Mouse (Mus musculus) gonadal fat pad, adult 2 months (tissue): ENCODE data around the gene Fam177a. TPM values are rescaled to one million over a fixed set of nuclear protein-coding genes. Genes with fewer than 3 reads are reported as not detected.
A peak's percentile ranks its signal among the peaks of the same experiment; 100 is the strongest.
"Not testable (repeated sequence)": the region's sequence is repeated elsewhere in the genome, so short reads cannot be mapped to it uniquely, and the experiment has no call there.

Experiments
- DNase-seq: peaks from one replicate; pipeline ENCODE4 v3.0.0-alpha.2; 2012; ENCODE audit warnings: low read depth
- polyA plus RNA-seq: library from polyadenylated mRNA; depleted of rRNA; stranded (reverse); fragments of >200 nt; gene quantifications from 2 replicates; pipeline ENCODE4 v1.2.3, GENCODE M21; 2012; rRNA removed

The Fam177a gene
- polyA plus RNA-seq = 7.7 and 8.6 TPM in 2 replicates

DNA sequence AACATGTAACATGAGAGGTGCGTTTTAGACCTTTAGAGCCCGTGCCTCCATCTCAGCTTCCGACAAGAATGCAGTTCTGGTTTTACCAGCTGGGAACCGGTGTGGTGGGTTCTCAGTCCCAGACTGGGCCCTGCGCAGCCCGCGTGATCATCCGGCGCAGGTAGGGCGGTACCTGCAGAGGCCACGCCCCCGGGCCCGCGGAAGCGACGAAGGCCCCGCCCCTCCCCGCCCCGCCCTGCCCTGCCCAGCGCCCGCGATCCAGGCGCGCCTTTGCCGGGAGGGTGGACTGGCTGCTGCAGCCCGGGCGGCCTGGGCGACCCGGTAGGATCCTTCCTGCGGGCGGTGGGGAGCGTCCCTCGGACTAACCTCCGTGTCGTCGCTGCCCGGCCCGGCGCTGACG, at the start of gene Fam177a:
Gene Fam177a, plus strand, starts transcription at position 228 of the 400 bp plus-strand sequence.
- not testable (repeated sequence) for DNase-seq

DNA sequence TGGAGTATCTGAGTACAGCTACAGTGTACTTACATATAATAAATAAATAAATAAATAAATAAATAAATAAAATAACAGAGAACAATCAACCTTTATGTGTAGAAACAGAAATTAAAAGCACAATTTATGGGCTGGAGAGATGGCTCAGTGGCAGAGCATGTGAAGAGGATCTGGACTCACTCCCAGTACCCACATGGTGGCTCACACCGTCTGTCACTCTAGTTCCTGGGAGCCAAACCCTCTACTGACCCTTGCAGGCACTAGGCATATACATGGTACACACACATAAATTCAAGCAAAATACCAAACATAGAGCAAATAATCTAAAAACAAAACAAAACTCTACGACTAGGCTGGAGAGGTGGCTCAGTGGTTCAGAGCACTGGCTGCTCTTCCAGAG, 49.0 kb upstream of the Fam177a start:
- DNase-seq = no peak

DNA sequence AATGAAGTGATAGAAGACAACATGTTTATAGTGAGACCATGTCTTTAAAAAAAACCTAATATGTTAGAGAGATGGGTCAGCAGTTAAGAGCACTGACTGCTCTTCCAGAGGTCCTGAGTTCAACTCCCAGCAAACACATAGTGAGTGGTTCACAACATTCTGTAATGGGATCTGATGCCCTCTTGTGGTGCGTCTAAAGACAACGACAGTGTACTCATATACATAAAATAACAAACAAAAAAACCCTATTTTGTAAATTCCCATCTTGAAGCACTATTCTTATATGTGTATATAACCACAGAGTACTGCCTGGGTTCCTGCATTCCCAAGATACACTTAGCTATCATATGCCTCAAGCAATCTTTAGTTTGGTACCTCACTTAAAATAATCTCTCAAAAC, 45.6 kb upstream of the Fam177a start:
- DNase-seq = not testable (repeated sequence)

DNA sequence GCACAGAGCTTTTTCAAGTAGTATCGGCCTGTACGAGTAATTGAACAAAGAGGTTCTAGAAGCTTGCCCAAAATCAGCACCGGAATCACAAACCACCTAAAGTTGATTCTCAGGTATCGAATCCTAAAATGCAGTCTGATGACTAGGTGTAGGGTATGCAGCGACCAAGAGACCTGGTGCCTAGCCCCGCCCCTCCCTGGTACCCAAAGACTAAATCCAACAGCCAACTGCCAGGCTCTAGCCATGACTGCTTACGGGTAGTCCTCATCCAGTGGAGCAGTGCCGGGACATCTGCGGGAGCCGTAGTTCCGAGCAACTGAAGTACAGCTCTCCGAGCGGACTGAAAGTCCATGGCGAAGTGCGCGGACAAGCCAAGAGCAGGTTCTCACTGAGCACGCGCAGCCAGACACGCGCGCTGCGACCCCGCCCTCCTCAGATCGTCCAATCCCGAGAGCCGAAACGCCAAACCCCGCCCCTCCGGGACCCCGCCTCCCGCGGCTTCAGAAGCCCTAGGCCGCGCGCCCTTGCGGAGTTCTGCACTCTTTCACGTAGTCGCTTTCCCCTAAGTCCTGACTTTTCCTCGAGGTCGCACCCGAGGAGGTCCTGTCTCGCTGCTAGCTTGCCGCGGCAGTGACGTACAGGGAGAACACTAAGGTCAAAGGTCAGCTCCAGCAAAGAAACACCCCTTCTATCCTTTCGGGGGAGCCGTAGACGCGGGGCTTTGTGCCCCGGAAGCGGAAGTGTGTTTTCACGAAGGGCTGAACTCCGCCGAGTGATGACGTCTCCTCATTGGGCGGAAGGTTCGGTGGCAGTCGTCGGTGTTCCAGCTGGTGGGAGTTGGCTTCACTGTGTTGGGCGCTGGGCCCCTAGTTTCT, 44.3 kb upstream of the Fam177a start, which contains the start of the genes 2700097O09Rik and Srp54a:
Gene 2700097O09Rik, minus strand, starts transcription at position 385 of the 875 bp plus-strand sequence.
Gene Srp54a, plus strand, starts transcription at position 537 of the 875 bp plus-strand sequence.
- peak; percentile 55 for DNase-seq

DNA sequence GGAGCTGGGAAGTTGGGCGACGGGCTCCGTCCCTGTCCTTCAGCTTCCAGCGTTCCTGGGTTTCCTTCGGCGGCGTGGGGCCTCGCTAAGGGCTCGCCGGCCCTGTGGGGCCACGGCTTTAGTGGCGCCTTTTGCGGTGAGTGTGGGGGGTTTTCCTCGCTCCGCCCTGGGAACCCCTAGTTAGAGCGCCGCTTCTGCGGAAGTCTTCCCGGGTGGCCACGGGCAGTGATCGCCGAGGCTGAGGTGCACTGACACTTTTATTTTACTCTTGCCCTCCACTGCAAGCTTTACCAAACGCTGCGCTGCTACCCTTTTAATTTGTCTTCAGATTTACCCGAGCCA, 43.7 kb upstream of the Fam177a start:
- not testable (repeated sequence) for DNase-seq

DNA sequence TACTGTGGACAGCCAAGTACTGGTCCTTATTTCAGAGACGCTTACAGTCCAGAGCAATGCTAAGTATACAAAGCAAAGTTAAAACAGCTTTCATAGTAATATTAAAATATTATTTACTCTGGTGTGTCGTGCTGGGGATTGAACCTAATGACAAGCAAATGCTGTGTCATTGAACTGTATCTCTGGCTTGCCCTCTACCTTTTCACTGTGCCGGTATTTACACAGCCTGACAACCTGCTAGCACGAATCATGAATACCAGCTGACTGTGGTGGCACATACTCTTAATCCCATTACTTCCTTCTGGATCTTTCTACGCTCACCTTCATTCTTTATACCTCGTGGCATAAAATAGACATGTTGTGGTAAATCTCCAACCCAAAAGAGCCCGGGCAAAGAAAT, 32.1 kb upstream of the Fam177a start:
- DNase-seq = not testable (repeated sequence)

DNA sequence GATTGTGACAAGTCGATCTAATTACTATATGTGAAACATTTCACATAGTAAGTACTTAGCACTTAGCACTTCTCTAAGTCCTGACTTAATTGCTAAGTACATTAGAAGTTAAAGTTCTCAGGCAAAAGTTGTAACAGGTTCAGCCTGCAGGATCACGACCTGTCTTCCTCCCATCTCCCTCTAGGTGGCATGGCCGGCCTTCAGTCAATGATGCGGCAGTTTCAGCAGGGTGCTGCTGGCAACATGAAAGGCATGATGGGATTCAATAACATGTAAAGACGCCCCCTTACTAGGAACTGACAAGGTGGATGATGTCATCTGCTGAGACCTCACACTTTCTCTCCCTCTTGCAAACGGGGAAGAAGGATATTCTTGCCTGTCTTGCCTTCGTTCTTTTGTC, 11.7 kb upstream of the Fam177a start:
- DNase-seq = not testable (repeated sequence)

DNA sequence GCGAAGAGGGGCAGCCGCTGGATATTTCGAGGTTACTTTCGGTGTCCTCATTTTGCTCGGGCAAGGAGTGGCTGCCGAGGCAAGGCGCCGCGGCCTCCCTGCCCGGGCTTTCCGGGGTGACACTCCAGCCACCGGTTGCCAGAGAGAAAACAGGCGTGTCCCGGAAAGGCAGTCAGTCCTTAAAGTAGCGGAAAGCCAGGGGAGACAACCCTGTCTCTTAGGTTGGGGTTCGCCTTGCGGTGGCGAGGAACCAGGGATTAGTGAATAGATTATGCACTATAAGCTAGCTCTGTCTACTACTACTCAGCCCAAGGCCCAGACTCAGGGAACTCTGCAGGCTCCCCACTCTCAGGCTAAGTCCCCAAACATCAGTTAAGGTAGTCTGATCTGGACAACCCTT, 462 bp downstream of the Fam177a start:
- DNase-seq = not testable (repeated sequence)

DNA sequence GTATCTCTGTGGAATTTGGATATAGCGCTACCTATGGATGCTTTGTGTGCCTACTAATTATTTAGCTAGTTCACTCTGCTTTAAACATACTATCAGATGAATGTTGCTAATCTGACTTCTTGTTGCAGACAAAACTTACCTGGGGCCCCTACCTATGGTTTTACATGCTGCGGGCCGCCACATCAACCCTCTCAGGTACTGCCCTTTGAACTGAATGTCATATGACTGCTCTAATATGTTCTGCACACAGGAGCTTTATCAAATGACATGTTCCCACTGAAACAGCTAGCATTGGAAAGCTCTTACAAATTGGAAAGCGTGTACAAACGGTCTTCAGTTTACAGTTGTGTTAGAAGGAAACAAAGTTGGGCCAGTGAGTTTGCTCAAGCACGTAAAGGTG, 11.3 kb downstream of the Fam177a start:
- not testable (repeated sequence) for DNase-seq

DNA sequence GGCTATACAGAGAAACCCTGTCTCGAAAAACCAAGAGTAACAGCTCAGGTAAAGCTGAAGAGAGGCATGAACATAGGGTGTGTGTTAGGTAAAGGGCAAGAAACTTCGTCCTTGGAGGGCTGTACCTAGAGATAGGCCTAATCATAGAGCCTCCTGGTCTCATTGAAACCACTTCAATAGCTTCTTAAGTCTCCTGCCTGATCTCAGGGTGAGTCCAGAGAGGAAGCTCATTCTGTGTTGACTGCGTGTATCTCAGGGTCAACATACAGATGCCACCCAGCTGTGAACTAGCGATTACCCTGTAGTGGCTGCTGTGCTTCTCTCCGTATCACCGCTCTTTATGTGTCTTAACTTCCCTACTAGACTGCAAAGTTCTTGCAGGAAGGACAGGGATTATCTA, 13.6 kb downstream of the Fam177a start:
- not testable (repeated sequence) for DNase-seq

DNA sequence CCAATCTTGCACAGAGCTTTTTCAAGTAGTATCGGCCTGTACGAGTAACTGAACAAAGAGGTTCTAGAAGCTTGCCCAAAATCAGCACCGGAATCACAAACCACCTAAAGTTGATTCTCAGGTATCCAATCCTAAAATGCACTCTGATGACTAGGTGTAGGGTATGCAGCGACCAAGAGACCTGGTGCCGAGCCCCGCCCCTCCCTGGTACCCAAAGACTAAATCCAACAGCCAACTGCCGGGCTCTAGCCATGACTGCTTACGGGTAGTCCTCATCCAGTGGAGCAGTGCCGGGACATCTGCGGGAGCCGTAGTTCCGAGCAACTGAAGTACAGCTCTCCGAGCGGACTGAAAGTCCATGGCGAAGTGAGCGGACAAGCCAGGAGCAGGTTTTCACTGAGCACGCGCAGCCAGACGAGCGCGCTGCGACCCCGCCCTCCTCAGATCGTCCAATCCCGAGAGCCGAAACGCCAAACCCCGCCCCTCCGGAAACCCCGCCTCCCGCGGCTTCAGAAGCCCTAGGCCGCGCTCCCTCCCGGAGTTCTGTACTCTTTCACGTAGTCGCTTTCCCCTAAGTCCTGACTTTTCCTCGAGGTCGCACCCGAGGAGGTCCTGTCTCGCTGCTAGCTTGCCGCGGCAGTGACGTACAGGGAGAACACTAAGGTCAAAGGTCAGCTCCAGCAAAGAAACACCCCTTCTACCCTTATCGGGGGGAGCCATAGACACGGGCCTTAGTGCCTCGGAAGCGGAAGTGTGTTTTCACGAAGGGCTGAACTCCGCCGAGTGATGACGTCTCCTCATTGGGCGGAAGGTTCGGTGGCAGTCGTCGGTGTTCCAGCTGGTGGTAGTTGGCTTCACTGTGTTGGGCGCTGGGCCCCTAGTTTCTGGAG, 30.5 kb downstream of the Fam177a start, which contains the start of gene Srp54b:
Gene Srp54b, plus strand, starts transcription at position 546 of the 890 bp plus-strand sequence.
- not testable (repeated sequence) for DNase-seq

DNA sequence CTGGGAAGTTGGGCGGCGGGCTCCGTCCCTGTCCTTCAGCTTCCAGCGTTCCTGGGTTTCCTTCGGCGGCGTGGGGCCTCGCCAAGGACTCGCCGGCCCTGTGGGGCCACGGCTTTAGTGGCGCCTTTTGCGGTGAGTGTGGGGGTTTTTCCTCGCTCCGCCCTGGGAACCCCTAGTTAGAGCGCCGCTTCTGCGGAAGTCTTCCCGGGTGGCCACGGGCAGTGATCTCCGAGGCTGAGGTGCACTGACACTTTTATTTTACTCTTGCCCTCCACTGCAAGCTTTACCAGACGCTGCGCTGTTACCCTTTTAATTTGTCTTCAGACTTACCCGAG, 31.1 kb downstream of the Fam177a start:
- DNase-seq = not testable (repeated sequence)

DNA sequence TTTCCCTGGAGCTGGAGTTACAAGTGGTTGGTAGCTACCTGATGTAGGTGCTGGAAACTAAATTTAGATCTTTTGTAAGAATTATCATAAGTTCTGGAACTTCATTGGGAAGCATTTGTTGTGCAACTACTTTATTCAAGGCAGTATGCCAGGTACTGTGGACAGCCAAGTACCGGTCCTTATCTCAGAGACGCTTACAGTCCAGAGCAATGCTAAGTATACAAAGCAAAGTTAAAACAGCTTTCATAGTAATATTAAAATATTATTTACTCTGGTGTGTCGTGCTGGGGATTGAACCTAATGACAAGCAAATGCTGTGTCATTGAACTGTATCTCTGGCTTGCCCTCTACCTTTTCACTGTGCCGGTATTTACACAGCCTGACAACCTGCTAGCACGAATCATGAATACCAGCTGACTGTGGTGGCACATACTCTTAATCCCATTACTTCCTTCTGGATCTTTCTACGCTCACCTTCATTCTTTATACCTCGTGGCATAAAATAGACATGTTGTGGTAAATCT, 42.8 kb downstream of the Fam177a start:
- not testable (repeated sequence) for DNase-seq

DNA sequence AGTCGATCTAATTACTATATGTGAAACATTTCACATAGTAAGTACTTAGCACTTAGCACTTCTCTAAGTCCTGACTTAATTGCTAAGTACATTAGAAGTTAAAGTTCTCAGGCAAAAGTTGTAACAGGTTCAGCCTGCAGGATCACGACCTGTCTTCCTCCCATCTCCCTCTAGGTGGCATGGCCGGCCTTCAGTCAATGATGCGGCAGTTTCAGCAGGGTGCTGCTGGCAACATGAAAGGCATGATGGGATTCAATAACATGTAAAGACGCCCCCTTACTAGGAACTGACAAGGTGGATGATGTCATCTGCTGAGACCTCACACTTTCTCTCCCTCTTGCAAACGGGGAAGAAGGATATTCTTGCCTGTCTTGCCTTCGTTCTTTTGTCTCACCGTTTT, 63.4 kb downstream of the Fam177a start:
- DNase-seq = not testable (repeated sequence)

DNA sequence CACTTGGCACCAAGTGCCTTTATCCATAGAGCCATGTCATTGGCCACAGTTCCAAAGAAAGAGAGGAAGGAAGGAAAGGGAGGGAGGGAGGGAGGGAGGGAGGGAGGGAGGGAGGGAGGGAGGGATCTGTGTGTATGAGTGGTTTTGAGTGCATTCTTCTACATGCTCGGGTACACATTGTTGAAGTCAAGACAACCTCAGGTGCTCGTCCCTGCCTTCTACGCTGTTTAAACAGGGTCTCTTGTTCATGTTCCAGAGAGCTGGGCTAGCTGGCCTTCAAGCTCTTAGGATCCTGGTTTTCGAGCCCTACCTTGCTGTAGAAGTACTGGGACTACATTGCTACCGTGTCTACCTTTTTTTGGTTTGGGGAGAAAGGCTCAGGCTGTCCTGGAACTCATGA, 64.9 kb downstream of the Fam177a start:
- DNase-seq = not testable (repeated sequence)

Other genes starting within 250 kb of the Fam177a start
- not detected in 2 replicates for gene Gm20403, start 137.9 kb upstream of the Fam177a start, polyA plus RNA-seq
- 4.6 and 5.4 TPM in 2 replicates for gene Baz1a, start 110.1 kb upstream of the Fam177a start, polyA plus RNA-seq
- 7.1 and 7.3 TPM in 2 replicates for gene 2700097O09Rik, start 44.4 kb upstream of the Fam177a start, polyA plus RNA-seq
- gene Srp54a, start 44.2 kb upstream of the Fam177a start, polyA plus RNA-seq = 19.2 and 20.4 TPM in 2 replicates
- 13.9 and 22.1 TPM in 2 replicates for gene Srp54b, start 30.6 kb downstream of the Fam177a start, polyA plus RNA-seq
- gene 1700047I17Rik2, start 75.1 kb downstream of the Fam177a start, polyA plus RNA-seq = 1.1 TPM in 1 of 2 replicates, not detected in the other
- 14.4 and 14.9 TPM in 2 replicates for gene Srp54c, start 105.7 kb downstream of the Fam177a start, polyA plus RNA-seq
- gene 1110008L16Rik, start 175.1 kb downstream of the Fam177a start, polyA plus RNA-seq = 7.8 and 10.0 TPM in 2 replicates
- gene Ppp2r3c, start 178.5 kb downstream of the Fam177a start, polyA plus RNA-seq = 2.3 and 2.4 TPM in 2 replicates